8 mouse cellular contexts compared by ENCODE assay signal in the genomic region with DNA sequence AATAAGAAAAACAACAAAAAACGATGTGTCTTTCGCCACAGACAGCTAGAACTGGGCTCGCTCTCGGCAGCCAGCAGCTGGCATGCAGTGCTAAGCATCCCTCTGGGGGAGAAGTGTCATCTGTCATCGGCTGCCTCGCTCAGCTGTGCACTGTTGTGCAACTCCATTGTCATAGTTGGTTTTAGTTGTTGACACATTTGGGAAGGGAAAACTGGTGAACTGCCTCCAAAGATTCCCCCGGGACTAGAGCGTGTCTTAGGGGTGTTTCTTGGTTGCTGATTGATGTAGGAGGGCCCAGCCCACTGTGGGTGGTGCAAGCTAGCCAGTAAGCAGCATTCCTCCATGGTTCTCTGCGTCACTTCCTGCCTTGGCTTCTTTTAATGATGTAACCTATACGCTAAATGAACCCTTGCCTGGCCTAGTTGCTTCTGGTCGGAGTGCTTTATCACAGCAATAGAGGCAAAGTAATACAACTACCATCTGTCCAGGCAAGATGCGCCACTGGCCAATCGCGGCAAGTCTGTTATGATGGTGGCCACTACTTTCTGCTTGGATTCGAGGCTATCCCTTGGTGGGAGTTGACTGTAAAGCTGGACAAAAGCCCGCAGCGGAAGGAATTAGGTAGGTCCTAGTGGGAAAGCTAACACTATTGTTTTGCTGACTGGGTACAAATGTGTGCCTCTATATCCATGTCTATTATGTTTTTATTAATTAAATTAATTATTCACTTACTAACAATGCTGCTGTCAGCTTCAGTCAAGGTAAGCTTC. TPM values are rescaled to one million over a fixed set of nuclear protein-coding genes. Genes with fewer than 3 reads are reported as not detected.
DNase-seq lines count a peak whose midpoint lies in the region; ATAC-seq lines count a peak whose summit lies in the region.

No protein-coding gene starts in this region.

- DNase-seq in right cerebral cortex, adult 18-20 months = peak; percentile 22
- DNase-seq in right cerebral cortex, postnatal 36 days (ENCODE audit: low spot score in 2 of 2) = no peak
- peak; percentile 16 to 17 for DNase-seq in layer of hippocampus, postnatal 25 days (ENCODE audit: extremely low spot score in 1 of 2, low spot score in 1 of 2)
- DNase-seq in frontal cortex, postnatal 25 days (ENCODE audit: low spot score in 2 of 2) = no peak
- DNase-seq in left cerebral cortex, postnatal 10 days (ENCODE audit: extremely low spot score in 1 of 2, low spot score in 2 of 2) = no peak

- H3K9me3 ChIP-seq in heart, embryonic 16.5 days (replicated peaks; ENCODE audit: control insufficient read depth, low read length) = no peaks in the 10 kb centered on the region
- no peaks in the 10 kb centered on the region for H3K9me3 ChIP-seq in neural tube, embryonic 13.5 days

- H3K27ac ChIP-seq in brown adipose tissue, adult 24 weeks (replicated peaks; ENCODE audit: low read depth, low read length) = peak overlapping the region; percentile 75
- no peak overlapping the region for H3K27ac ChIP-seq in heart, embryonic 16.5 days (ENCODE audit: low read length)
- peak overlapping the region; percentile 79 for H3K27ac ChIP-seq in neural tube, embryonic 13.5 days (replicated peaks)

- no peak overlapping the region for H3K4me2 ChIP-seq in heart, embryonic 16.5 days (ENCODE audit: low read depth, low read length)
- H3K4me2 ChIP-seq in neural tube, embryonic 13.5 days = peak overlapping the region; percentile 36

- H3K9ac ChIP-seq in heart, embryonic 16.5 days (ENCODE audit: low read length) = no peak overlapping the region
- no peak overlapping the region for H3K9ac ChIP-seq in neural tube, embryonic 13.5 days

- H3K36me3 ChIP-seq in heart, embryonic 16.5 days (ENCODE audit: control insufficient read depth, insufficient read depth) = no peaks in the 10 kb centered on the region; the same call in 1 of the 2 replicates
- no peaks in the 10 kb centered on the region for H3K36me3 ChIP-seq in neural tube, embryonic 13.5 days

- H3K27me3 ChIP-seq in heart, embryonic 16.5 days (ENCODE audit: control insufficient read depth, insufficient read depth, low read length) = no peaks in the 10 kb centered on the region
- no peaks in the 10 kb centered on the region for H3K27me3 ChIP-seq in neural tube, embryonic 13.5 days

- peak overlapping the region; percentile 36 for H3K4me3 ChIP-seq in brown adipose tissue, adult 24 weeks (ENCODE audit: insufficient read depth, low read depth, low read length)
- no peak overlapping the region for H3K4me3 ChIP-seq in heart, embryonic 16.5 days (ENCODE audit: low read length)
- H3K4me3 ChIP-seq in neural tube, embryonic 13.5 days = 0 out of 2 replicates have a peak overlapping the region, but pooled peaks have one; percentile 6

- peaks cover 11% of the 10 kb centered on the region; the same call in 1 of the 2 replicates for H3K4me1 ChIP-seq in brown adipose tissue, adult 24 weeks (ENCODE audit: control insufficient read depth, insufficient read depth, insufficient read length, low read length)
- no peaks in the 10 kb centered on the region for H3K4me1 ChIP-seq in heart, embryonic 16.5 days (ENCODE audit: control insufficient read depth, insufficient read depth, low read length)
- peaks cover 16% of the 10 kb centered on the region for H3K4me1 ChIP-seq in neural tube, embryonic 13.5 days (replicated peaks)

- intact Hi-C loops in left cerebral cortex, postnatal 10 days (cut with DNase I) = no loop called here

- ATAC-seq in heart, embryonic 16.5 days (replicated peaks; ENCODE audit: extremely low read depth, insufficient read depth, low FRiP score) = 0 out of 2 replicates have a peak, but pooled peaks have one; percentile 33
- peak; percentile 85 for ATAC-seq in neural tube, embryonic 13.5 days (ENCODE audit: low read depth)

- WGBS in heart, embryonic 16.5 days = 61% methylated on average over 17 of the region's 17 CpGs
- WGBS in neural tube, embryonic 13.5 days = 55% methylated on average over 17 of the region's 17 CpGs

RNA-seq across cellular contexts. Expression of a gene that starts 11.2 kb away (rescaled TPM):
- 39.6 and 55.8 TPM in 2 replicates for polyA plus RNA-seq in brown adipose tissue, adult 24 weeks (2012; ENCODE audit: insufficient read depth, insufficient read length, missing spikeins)
- polyA plus RNA-seq in heart, embryonic 16.5 days (2015; fragmentation: Nextera tagmentation; extraction: Ambion mirVana) = 72.7 and 105 TPM in 2 replicates
- total RNA-seq in layer of hippocampus, postnatal 25 days (2021) = 1 to 10 TPM; 4.3 to 5.5 TPM
- 13.7 and 17.4 TPM in 2 replicates for polyA plus RNA-seq in neural tube, embryonic 13.5 days (2015; fragmentation: Nextera tagmentation; extraction: Ambion mirVana)
- 1 to 10 TPM; 7.3 to 8.3 TPM for total RNA-seq in left cerebral cortex, postnatal 10 days (2021)

RNA-seq across cellular contexts. Expression of a gene that starts 53.0 kb away (rescaled TPM):
- 2.6 and 3.8 TPM in 2 replicates for polyA plus RNA-seq in brown adipose tissue, adult 24 weeks (2012; ENCODE audit: insufficient read depth, insufficient read length, missing spikeins)
- 2.0 and 2.3 TPM in 2 replicates for polyA plus RNA-seq in heart, embryonic 16.5 days (2015; fragmentation: Nextera tagmentation; extraction: Ambion mirVana)
- under 1 TPM; 0.31 to 0.54 TPM for total RNA-seq in layer of hippocampus, postnatal 25 days (2021)
- polyA plus RNA-seq in neural tube, embryonic 13.5 days (2015; fragmentation: Nextera tagmentation; extraction: Ambion mirVana) = 1.1 TPM in 2 replicates
- total RNA-seq in left cerebral cortex, postnatal 10 days (2021) = 1 to 10 TPM; 1.3 to 2.4 TPM

Comparison
In these comparisons a context has a peak if more than half of its experiments do, and no peak if none do; other contexts are left out.
1. DNase-seq: peak in right cerebral cortex, adult 18-20 months (single experiment) and layer of hippocampus, postnatal 25 days (2 of 2); none in right cerebral cortex, postnatal 36 days (0 of 2), frontal cortex, postnatal 25 days (0 of 2) and left cerebral cortex, postnatal 10 days (0 of 2).